Mouse (Mus musculus): ENCODE data around the gene Slc15a4. TPM values are rescaled to one million over a fixed set of nuclear protein-coding genes. Genes with fewer than 3 reads are reported as not detected.

Slc15a4 gene
- 21.3 and 32.0 TPM in 2 replicates for polyA plus RNA-seq (2012; rRNA removed)

DNA sequence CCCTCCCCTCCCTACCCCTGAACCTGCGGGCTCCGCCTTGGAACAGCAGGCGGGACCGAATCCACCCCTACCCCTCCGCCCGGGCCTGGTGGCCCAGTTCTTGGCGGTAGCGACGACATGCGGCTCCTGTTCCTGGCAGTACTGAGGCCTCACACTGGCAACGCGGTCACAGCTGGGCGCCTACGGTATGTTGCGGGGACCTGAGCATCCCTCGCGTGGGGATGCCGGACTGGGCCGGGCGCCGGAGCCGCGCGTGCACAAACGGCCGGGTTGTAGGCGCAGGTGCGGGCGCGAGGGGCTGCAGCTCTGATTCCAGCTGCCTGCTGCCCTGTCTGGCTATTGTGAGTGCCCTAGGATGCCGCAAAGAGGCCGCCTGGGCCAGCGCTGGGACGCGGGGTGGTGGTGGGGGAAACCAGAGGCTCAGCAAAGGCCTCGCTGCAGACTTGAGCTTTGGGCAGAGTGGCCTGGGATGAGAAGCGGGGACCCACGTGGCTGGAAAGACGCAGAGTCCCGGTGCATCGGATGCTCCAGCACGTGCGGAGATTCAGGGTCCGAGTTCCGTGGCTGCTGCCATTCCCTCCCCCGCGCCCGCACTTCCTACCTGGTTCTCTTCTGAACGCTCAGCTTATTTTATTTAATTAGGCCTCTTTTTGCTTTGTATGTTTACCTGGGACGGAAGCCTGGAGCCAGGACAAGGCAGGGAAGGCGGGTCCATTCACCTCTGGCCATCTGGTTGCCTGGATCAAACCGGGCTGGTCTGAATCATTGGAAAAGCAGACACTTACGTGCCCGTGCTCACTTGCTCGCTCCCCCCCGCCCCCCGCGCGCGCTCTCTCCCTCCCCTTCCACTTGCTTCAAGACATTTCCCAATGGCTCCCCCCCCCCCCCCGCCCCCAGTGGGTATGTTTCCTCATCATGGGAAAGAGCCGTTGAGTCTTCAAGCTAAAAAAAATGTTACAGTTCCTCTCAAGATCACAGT lies at the start of gene Slc15a4, which contains the start of gene Glt1d1:
Slc15a4 (minus strand) TSS at position 731 of the 979 bp plus-strand sequence.
Glt1d1 (plus strand) TSS at position 96 of the 979 bp plus-strand sequence.
- TF ChIP-seq POLR2A (IDR thresholded peaks at IDR 0.05; ENCODE audit: extremely low read depth, insufficient read depth, low read length) = peak; percentile 45; the same call in 1 of the 2 replicates
- no peak for TF ChIP-seq CTCF (IDR thresholded peaks at IDR 0.05; ENCODE audit: extremely low read depth, insufficient read depth, low read length)
- peaks cover 3% of the 10 kb centered on the region for H3K4me1 ChIP-seq (ENCODE audit: control insufficient read depth, insufficient read depth, low read length)
- H3K4me3 ChIP-seq (ENCODE audit: insufficient read depth, low read length) = peak within 1 kb of the TSS; percentile 74
- H3K27ac ChIP-seq (ENCODE audit: insufficient read depth, low read length) = peak within 1 kb of the TSS; percentile 85

DNA sequence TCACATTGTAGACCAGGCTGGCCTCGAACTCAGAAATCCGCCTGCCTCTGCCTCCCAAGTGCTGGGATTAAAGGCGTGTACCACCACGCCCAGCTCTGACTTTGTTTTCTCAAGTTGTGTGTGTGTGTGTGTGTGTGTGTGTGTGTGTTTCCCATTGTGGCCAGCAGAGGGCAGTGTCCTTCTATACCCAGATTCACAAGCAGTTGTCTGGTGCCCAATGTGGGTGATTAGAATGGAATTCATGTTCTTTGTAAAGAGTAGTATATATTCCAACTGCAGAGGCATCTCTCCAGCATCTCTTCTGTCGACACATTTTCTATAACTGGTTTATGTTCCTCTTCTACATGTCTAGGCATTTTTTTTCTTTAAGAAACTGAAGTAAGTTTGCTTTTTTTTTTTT lies 45.8 kb upstream of the Slc15a4 start:
- H3K27ac ChIP-seq (ENCODE audit: insufficient read depth, low read length) = no peak overlapping the region
- H3K4me3 ChIP-seq (ENCODE audit: insufficient read depth, low read length) = no peak overlapping the region
- no peaks in the 10 kb centered on the region for H3K4me1 ChIP-seq (ENCODE audit: control insufficient read depth, insufficient read depth, low read length)
- TF ChIP-seq POLR2A (IDR thresholded peaks at IDR 0.05; ENCODE audit: extremely low read depth, insufficient read depth, low read length) (no peak), CTCF (IDR thresholded peaks at IDR 0.05; ENCODE audit: extremely low read depth, insufficient read depth, low read length) (0 out of 2 replicates have a peak, but pooled peaks have one; percentile 3)

DNA sequence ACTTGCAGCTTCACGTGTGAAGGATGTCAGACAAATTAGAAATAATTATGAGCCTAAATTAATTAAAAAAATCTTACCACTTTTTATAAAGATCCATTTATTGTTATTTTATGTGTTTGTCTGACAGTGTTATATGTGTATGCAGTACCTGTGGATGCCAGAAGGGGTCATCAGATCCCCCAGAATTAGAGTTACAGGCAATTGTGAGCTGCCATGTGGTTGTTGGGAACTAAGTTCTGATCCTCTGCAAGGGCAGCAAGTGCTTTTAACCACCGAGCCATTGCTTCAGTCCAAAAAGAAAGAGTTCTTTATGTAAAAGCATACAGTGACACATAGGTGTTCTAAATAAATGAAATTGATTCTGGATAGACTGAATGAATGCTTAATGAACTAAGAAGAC lies 44.9 kb upstream of the Slc15a4 start:
- TF ChIP-seq CTCF (IDR thresholded peaks at IDR 0.05; ENCODE audit: extremely low read depth, insufficient read depth, low read length) (no peak), POLR2A (IDR thresholded peaks at IDR 0.05; ENCODE audit: extremely low read depth, insufficient read depth, low read length) (no peak)
- Histone ChIP-seq H3K4me3 (ENCODE audit: insufficient read depth, low read length) (no peak overlapping the region), H3K4me1 (ENCODE audit: control insufficient read depth, insufficient read depth, low read length) (no peaks in the 10 kb centered on the region), H3K27ac (ENCODE audit: insufficient read depth, low read length) (no peak overlapping the region)

DNA sequence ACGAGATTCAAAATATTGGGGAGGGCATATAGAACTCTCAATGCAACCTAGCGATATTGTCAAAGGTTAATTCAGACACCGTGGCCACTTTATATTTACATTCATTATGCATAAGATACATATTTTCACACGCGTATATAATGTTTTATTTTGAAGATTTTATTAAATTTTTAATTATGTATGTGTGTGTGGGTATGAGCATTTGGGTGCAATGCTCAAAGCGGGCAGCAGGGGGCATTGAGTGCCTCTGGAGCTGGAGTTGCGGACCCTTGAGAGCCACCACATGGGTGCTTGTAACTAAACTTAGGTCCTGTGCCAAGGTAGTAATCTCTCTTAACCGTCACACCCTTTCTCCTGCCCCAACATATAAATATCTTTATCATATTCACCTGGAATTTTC lies 41.2 kb upstream of the Slc15a4 start:
- no peaks in the 10 kb centered on the region for H3K4me1 ChIP-seq (ENCODE audit: control insufficient read depth, insufficient read depth, low read length)
- TF ChIP-seq CTCF (IDR thresholded peaks at IDR 0.05; ENCODE audit: extremely low read depth, insufficient read depth, low read length) = no peak
- TF ChIP-seq POLR2A (IDR thresholded peaks at IDR 0.05; ENCODE audit: extremely low read depth, insufficient read depth, low read length) = no peak
- no peak overlapping the region for H3K27ac ChIP-seq (ENCODE audit: insufficient read depth, low read length)
- H3K4me3 ChIP-seq (ENCODE audit: insufficient read depth, low read length) = no peak overlapping the region

DNA sequence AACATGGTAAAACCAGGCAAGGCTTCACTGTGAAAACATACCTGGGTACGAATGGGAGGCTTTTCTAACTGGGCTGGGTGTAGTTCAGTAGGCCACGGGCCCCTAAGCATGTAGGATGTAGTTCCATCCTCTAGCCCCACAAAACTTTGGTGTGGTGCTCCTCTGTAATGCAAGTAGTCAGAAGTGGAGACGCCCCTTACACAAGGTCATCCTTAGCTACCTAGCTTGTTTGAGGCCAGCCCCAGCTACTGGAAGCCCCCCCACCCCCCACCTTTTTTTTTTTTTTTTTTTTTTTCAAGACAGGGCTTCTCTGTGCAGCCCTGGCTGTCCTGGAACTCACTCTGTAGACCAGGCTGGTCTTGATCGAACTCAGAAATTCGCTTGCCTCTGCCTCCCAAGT lies 28.3 kb upstream of the Slc15a4 start:
- TF ChIP-seq POLR2A (IDR thresholded peaks at IDR 0.05; ENCODE audit: extremely low read depth, insufficient read depth, low read length) (no peak), CTCF (IDR thresholded peaks at IDR 0.05; ENCODE audit: extremely low read depth, insufficient read depth, low read length) (no peak)
- no peak overlapping the region for H3K27ac ChIP-seq (ENCODE audit: insufficient read depth, low read length)
- H3K4me3 ChIP-seq (ENCODE audit: insufficient read depth, low read length) = no peak overlapping the region
- H3K4me1 ChIP-seq (ENCODE audit: control insufficient read depth, insufficient read depth, low read length) = no peaks in the 10 kb centered on the region

DNA sequence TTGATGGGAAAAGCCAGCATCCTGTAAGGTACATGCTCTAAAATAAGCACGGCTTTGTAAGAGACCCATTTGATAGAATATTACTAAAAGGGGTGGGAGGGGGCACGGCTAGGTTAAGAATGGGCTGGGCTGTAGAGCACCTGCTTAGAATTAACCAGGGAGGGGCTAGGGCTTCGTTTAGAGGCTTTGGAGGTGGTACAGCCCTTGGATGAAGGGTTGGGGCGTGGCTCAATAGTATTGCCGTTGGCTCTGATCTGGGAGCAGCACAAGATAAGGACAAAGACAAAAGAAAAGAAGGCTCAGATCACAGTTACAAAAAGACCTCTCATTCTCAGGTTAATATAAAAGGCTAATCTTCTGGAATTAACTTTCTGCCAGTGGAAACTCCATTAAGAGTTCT lies 27.6 kb upstream of the Slc15a4 start:
- H3K4me3 ChIP-seq (ENCODE audit: insufficient read depth, low read length) = no peak overlapping the region
- no peak for TF ChIP-seq POLR2A (IDR thresholded peaks at IDR 0.05; ENCODE audit: extremely low read depth, insufficient read depth, low read length)
- no peak for TF ChIP-seq CTCF (IDR thresholded peaks at IDR 0.05; ENCODE audit: extremely low read depth, insufficient read depth, low read length)
- H3K4me1 ChIP-seq (ENCODE audit: control insufficient read depth, insufficient read depth, low read length) = no peaks in the 10 kb centered on the region
- H3K27ac ChIP-seq (ENCODE audit: insufficient read depth, low read length) = no peak overlapping the region

DNA sequence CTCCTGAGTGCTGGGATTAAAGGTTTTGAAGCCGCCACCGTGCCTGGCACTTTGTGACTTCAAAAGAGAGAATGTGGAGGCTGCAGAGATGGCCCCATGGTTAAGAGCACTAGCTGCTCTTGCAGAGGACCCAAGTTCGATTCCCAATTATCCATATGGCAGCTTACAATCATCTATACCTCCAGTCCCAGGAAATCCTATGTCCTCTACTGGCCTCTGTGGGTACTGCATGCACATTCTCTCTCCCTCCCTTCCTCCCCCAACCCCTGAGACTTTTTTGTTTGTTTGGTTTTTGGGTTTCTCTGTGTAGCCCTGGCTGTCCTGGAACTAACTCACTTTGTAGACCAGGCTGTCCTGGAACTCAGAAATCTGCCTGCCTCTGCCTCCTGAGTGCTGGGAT lies 26.6 kb upstream of the Slc15a4 start:
- Histone ChIP-seq H3K4me1 (ENCODE audit: control insufficient read depth, insufficient read depth, low read length) (no peaks in the 10 kb centered on the region), H3K27ac (ENCODE audit: insufficient read depth, low read length) (no peak overlapping the region), H3K4me3 (ENCODE audit: insufficient read depth, low read length) (no peak overlapping the region)
- TF ChIP-seq POLR2A (IDR thresholded peaks at IDR 0.05; ENCODE audit: extremely low read depth, insufficient read depth, low read length) (no peak), CTCF (IDR thresholded peaks at IDR 0.05; ENCODE audit: extremely low read depth, insufficient read depth, low read length) (peak; percentile 10; the same call in 1 of the 2 replicates)

DNA sequence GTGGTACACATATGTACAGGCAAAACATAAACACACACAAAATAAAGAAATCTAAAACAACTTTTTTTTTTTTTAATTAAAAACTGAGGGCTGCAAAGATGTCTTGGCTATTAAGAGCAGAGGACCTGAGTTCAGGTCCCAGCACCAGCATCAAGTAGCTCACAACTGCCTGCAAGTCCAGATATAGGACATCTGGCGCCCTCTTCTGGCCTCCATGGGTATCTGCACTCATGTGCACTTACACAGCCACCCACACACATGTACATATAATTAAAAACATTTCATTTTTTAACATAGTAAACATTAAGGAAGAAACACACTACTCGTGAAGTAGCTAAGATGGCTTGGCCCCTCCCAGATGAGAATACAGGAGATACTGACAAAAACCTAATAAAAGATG lies 25.6 kb upstream of the Slc15a4 start:
- no peak overlapping the region for H3K27ac ChIP-seq (ENCODE audit: insufficient read depth, low read length)
- H3K4me3 ChIP-seq (ENCODE audit: insufficient read depth, low read length) = no peak overlapping the region
- H3K4me1 ChIP-seq (ENCODE audit: control insufficient read depth, insufficient read depth, low read length) = no peaks in the 10 kb centered on the region
- TF ChIP-seq CTCF (IDR thresholded peaks at IDR 0.05; ENCODE audit: extremely low read depth, insufficient read depth, low read length) = no peak
- TF ChIP-seq POLR2A (IDR thresholded peaks at IDR 0.05; ENCODE audit: extremely low read depth, insufficient read depth, low read length) = no peak

DNA sequence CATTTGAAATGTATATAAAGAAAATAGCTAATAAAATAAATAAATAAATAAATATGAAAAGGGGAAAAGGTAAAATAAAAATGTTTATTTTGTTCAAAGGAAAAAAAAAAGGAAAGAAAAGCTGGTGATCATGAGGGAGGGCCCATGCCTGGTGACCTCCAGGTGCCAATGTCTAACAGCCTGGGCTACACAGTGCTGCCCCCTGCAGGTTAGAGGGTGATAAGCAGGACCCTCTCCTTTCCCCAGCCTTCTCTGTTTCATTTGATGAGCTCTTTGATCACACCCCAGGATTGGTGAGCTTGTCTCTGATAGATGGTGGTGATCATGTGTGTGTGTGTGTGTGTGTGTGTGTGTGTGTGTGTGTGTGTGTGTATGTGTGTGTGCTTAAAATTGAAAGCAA lies 16.4 kb upstream of the Slc15a4 start:
- TF ChIP-seq POLR2A (IDR thresholded peaks at IDR 0.05; ENCODE audit: extremely low read depth, insufficient read depth, low read length) = no peak
- peak; percentile 52 for TF ChIP-seq CTCF (IDR thresholded peaks at IDR 0.05; ENCODE audit: extremely low read depth, insufficient read depth, low read length)
- Histone ChIP-seq H3K4me1 (ENCODE audit: control insufficient read depth, insufficient read depth, low read length) (no peaks in the 10 kb centered on the region), H3K27ac (ENCODE audit: insufficient read depth, low read length) (no peak overlapping the region), H3K4me3 (ENCODE audit: insufficient read depth, low read length) (no peak overlapping the region)

DNA sequence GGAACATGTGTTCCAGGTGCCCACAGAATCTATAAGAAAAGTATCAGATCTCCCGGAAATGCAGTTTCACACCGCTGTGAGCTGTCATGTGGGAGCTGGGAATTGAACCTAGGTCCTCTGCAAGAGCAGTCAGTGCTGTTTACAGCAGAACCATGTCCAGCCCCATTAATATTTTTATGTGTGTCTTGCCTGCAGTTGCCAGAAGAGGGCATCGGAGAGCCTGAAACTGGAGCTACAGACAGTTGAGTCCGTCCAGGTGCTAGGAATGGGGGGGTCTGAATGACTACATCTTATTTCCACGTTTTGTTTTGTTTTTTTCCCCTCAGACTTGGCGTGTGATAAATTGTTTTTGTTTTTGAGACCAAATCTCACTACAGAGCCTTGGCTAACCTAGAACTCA lies 15.3 kb upstream of the Slc15a4 start:
- TF ChIP-seq POLR2A (IDR thresholded peaks at IDR 0.05; ENCODE audit: extremely low read depth, insufficient read depth, low read length) = no peak
- peak; percentile 59 for TF ChIP-seq CTCF (IDR thresholded peaks at IDR 0.05; ENCODE audit: extremely low read depth, insufficient read depth, low read length)
- Histone ChIP-seq H3K4me1 (ENCODE audit: control insufficient read depth, insufficient read depth, low read length) (no peaks in the 10 kb centered on the region), H3K4me3 (ENCODE audit: insufficient read depth, low read length) (no peak overlapping the region), H3K27ac (ENCODE audit: insufficient read depth, low read length) (no peak overlapping the region)

Data from cortical plate, adult 2 months (tissue).